Mouse (Mus musculus) left cerebral cortex, adult 11 months (tissue): ENCODE results near the gene Vtn.

Source experiments
- DNase-seq: peaks from one replicate; pipeline ENCODE4 v3.0.0; 2022; ENCODE audit warnings: low spot score

Gene Vtn

DNA sequence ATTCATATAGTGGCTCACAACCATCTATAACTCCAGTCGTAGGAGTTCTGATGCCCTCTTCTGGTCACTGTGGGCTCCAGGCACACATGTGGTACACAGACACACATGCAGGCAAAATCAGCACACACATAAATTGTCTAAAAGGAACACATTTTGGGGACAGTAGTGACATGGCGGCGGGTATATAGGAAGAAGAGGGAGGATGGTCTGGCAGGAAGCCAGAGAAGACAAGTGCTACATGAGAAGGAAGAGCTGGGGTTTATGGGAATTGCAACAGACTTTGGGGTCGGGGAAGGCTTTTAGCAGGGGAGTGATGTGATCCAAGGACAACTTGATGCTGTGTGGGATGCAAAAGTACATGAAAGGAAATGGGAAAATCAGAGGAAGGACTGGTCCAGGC is 35.6 kb downstream of the Vtn start:
- no peak for DNase-seq

DNA sequence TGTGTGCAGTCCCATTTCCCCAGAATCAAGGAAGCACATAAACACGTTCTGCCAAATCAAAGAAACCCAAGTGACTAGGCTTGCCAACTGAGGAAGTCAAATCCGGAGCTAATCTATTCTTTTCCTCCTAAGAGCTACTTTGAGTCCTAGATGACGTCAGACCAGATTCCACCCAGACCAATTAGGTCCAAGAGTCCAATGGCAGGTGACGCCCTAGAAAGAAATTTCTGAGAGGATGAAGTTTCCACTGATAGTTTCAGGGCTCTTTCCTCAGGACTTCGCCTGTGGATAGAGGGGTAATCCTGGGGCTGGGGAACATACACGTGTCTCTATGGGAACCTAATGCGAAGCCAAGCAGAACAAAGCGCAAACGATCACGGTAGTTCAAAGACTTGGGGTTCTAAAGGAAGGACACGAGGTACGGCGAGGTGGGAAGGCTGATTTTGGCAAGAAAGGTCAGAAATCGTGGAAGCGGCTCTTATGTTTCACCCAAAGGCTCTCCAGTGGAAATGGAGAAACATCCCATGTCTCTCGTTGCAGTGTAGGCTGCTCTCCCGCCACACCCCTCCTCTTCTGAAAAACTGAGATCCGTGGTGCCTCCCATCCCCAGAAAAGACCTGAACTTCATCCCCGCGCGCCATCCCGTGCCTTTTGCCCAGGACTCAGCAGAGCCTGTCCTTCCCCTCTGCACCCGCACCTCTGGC is 36.6 kb downstream of the Vtn start:
- DNase-seq: no peak

DNA sequence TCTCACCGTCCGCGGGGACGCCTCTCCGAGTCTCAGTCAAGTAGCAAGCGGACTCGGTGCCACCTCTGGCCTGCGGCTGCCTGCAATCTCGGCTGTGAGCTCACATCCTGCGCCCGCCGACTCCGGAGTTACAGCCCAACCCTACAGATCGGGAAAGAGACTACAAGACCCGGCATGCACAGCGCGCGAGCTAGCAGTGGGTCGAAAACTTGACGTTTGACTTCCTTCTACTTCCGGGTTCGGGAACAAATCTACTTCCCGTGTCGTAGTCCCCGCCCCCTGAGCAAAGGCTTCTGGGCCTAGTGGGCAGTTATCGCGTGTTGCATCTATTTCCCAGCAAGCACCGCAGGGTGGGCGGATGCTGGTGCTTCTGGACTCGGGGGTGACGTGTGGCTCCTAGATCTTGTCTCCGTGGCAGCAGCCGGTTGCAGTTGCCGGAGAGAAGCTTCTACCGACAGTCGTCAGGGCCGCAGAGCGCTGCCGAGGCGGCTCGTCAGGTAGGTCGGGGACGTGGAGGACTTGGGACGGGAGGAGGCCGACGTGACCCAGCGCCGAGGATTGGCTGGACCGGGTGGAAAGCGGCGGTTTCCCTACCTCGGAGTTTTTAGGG is 37.3 kb downstream of the Vtn start, which contains the start of the genes Tnfaip1 and Ift20:
TSS of gene Tnfaip1 (minus strand) at position 253 of the 610 bp plus-strand sequence.
TSS of gene Ift20 (plus strand) at position 282 of the 610 bp plus-strand sequence.
- peak; percentile 98 for DNase-seq

DNA sequence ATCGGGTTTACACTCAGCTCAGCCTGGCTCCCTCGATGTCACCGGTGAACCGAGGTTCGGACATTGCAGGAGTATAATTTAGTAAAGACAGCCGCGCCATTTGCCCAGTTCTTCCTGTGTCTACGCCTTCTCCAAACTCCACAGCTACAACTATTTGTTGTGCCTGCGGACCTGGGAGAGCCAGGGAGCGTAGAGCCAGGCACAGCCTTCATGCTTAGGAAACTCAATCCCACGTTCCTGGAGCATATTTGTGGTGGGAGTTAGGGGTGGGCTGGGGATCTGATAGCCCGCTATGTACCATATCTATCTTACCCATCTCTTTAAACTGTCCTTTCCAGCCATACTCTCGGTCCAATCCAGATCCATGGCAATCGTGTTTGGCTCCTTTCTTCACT is 37.8 kb downstream of the Vtn start:
- DNase-seq: no peak

DNA sequence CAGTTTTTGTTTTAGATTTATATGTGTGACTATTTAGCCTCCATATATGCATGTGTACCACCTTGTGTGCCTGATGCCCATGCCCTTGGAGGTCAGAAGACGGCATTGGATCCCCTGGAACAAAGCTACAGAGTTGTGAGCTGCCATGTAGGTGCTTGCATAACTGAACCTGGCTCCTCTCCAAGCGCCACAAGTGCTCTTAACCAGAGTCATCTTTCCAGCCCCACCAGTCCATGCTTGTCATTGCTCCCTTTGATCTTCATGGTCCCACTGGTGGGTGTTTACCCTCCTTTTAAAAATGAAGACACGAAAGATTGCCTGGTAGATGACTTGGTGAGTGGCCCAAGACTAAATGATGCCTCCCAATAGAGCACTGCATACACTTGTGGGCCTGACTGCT is 41.5 kb downstream of the Vtn start:
- DNase-seq: no peak

DNA sequence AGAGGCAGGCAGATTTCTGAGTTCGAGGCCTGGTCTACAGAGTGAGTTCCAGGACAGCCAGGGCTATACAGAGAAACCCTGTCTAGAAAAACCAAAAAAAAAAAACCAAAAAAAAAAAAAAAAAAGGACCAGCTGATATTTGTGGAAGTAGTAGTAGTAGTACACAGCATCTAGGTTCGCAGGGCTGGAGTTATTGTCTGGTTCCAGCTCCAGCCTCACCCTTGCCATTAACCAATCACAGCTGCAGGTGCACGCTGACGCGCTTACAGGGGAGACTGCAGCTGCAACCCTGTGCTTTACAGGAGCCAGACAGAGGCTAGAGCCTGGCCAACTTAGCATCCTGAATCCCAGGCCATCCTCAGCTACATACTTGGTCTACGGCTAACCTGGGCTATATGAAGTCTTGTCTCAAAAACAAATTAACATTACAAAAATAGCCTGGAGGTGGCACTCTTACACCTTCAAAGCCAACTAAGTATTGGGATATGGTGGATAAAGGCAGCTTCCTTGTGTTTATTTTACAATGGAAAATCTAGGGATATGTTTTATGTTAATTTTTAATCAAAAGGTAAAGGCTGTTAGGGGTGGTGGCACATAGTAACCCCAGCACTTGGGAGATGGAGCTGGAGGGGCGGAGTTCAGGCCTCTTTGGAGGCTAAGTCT is 45.7 kb downstream of the Vtn start:
- no peak for DNase-seq

DNA sequence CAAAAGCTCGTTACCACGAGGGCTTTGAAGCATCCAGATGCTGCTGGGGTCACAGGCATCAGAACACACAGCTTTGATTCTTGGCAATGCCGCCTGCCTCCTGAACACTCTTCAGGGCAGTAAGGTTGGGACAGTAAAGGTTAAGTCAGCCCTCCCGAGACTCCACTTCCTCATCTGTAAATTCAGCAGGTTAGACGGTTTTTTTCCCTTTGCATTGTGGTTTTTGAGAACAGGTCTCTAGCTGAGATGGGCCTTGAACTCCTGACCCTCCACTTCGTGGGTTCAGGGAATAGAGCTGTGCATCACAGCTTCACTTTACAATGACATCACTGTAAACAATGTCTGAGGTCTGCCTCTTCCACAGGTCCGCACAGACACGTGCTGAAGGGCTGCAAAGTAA is 46.3 kb downstream of the Vtn start:
- DNase-seq: no peak

DNA sequence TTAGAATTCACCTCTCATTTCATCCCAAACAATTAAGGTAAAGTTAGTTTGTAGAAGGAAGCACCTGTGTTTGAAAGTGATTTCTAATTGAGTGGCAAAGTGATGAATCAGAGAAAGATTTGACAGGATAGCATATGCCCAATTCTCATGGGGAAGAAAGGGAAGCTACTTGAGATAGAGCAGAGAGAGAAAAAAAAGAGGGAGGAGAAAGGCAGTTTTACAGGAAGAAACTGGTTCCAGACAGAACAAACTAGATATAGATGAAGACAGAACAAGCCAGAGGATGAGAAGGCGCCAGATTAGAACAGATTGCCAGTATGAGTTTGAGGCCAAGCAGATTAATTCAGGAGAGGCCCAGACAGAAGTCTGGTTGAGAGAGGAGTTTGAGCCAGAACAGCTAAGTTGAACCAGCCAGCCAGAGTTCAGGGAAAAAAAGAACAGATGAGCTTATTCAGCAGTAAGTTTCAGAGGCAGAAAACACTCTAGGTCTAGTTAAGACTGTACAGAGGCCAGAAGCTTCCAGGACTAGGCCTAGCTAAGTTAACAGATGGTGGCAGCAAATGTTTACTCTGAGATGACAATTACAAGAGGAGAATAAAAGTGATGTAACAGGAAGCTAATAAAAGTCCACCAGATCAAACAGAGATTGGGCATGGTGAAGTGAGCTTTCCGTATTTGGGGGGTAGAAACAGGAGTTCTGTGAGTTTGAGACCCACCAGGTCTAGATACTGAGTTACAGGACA is 49.0 kb downstream of the Vtn start:
- no peak for DNase-seq

DNA sequence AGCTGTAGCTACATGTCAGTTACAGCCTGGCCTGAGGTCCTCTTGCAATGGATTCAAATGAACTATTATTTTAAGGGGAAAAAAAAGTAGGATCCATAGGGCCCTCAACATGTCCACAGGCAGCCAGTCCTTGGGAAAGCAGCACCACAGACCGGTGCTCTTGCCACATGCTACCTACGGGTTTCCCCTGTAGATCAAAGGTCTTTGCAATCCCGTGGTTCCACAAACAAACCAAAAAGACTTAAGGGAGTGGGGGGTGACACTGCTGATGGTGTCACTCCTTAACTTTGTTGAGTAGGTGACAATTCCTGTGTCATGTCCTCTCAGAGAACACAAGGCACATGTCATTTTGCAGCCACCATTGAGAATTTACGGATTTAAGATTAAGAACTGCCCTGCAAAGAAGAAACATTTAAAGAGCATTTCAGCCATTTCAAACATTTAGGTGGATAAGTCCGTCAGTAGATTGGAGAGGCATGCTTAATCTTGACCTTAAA is 50.6 kb downstream of the Vtn start:
- DNase-seq: no peak

DNA sequence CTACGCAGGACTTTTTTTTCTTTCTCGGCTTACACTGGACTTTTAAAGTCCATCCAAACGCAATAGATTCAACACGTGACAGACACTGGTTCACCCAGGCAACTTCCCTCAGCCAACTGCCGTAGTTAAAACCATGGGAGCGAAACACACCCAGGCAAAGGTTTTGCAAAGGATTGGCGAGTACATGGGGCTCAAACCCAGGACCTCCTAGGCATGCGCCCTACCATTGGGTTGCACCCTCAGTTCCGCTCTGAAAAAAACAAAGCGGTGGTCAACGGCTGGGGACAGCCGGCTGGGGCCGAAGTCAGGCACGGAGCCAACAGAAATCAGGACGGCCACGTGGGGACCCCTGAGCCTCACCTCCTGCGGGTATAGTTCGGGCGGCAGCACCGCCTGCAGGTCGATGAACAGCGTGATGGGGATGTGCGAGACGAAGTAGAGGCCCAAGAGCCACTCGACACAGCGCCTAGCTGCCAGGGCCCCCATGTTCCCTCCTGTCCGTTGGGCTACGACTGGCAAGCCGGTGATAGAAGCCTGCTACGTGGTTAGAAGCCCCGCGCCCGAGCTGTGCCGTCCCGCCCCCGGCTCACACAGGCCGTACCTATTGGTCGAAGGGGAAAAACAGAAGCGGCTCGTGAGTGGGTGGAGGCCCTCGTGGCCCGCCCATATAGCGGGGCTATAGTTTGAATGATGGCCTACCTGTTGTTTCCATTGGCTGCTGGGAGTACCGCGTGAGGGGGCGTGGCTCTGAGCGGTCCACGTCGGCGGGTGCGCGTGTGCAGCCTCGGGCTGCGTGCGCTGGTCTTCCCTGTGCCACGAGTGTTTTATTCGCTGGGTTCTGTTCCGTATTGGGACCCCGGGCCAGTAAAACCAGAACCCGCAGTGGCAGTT is 51.5 kb downstream of the Vtn start, which contains the start of gene Tmem97:
TSS of gene Tmem97 (minus strand) at position 610 of the 891 bp plus-strand sequence.
- peak; percentile 95 for DNase-seq

DNA sequence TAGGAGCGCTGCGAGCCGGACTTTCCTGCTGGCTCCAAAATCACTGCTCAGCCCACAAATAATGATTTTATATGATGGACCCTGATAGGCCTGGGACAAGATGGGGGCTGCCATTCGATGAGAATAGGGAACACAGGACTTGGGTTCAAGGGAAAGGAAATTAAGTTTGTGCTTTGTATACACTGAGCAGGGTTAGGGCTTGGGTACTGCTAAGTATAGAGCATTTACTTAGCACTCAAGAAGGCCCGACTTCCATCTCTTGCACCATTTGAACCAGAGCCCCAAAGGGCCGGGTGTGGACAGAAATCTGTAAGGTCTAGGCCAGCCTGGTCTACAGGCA is 52.1 kb downstream of the Vtn start:
- DNase-seq: no peak
